Mouse (Mus musculus) brown adipose tissue, adult 24 weeks (tissue): ENCODE results near the gene Gm35549. TPM values are rescaled to one million over a fixed set of nuclear protein-coding genes. Genes with fewer than 3 reads are reported as not detected.

Experiments
- H3K27ac ChIP-seq: fragments of 200-500 bp; replicated peaks from 2 replicates; pipeline ENCODE4 v1.5.1; 2012; ENCODE audit warnings: low read depth, mild to moderate bottlenecking, low read length
- H3K4me1 ChIP-seq: fragments of 200-500 bp; 2 replicates; pipeline ENCODE4 v1.6.1; 2012; ENCODE audit warnings: low read length, mixed read lengths; ENCODE audit not compliant: control insufficient read depth, insufficient read depth, insufficient read length
- H3K4me3 ChIP-seq: fragments of 200-500 bp; 2 replicates; pipeline ENCODE4 v1.5.1; 2012; ENCODE audit warnings: low read depth, mild to moderate bottlenecking, low read length, moderate library complexity; ENCODE audit not compliant: insufficient read depth
- polyA plus RNA-seq: library from polyadenylated mRNA; stranded (reverse); fragments of >200 nt; gene quantifications from 2 replicates; pipeline ENCODE4 v1.2.4, GENCODE M21; 2012; ENCODE audit not compliant: missing spikeins, insufficient read depth, insufficient read length

Gene Gm35549
- polyA plus RNA-seq, 1 experiment: not detected

DNA sequence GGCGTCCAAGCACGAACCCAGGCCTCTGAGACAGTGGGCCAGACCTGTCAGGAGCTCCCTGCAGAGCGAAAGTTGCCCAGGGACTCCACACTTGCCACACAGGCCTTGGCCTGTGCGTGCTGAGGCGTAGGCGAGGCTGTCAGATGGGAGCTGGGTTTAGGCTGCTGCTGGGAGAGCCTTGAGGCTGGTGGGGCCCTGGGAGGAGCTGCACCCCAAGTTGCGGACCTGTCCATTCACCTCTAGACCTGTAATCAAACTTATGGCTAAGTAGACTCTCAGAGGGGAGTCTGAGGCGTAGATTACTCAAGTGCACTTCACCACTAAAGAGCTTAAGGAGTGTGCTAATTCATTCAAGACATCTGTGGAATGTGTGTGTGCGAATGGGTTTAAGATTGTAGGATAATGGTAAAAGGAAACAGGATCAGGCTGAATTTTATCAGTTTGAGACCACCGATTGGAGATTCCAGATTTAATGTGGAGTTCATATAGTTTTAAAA is 37.9 kb downstream of the Gm35549 start:
- peak overlapping the region; percentile 95 for H3K27ac ChIP-seq
- H3K4me1 ChIP-seq: peaks cover 3% of the 10 kb centered on the region; the same call in 1 of the 2 replicates
- peak overlapping the region; percentile 88 for H3K4me3 ChIP-seq

DNA sequence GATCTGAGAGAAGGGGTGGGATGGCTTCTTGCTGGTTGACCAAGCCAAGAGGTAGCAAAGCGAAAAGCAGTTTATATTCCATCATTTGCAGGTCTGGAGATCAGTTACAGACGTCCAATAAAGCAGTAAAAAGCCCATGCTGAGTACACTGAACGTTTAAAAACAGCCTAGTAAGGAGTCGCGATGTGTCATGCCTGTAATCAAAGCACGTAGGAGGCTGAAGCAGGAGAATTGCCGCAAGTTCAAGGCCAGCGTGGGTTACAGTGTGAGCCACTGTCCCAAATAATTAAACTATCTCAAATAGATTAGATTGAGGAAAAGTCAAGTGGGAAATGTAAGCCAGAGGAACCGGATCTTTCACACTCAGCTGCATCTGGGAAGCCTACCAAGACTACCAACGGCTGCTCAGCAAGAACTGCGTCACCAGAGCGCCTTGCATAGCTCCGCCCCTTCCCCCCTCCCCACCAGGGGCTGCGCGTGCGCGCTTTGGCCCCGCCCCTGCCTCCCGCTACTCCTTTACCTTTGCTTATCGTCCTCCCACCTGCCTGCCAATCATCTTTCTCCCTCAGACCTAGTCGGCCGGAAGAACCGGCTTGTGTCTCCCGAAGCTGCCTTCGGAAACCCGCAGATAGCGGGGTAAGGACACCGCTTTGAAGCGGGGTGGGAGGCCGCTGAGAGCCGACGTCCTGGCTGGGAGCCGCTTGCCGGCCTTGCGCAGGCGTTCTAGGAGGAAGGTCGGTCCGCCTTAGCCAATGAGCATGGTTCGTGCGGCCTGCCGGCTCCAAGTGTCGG is 38.6 kb downstream of the Gm35549 start, which contains the start of gene Tcaim:
Tcaim (plus strand) TSS at position 487 of the 792 bp plus-strand sequence.
- peaks cover 3% of the 10 kb centered on the region; the same call in 1 of the 2 replicates for H3K4me1 ChIP-seq

DNA sequence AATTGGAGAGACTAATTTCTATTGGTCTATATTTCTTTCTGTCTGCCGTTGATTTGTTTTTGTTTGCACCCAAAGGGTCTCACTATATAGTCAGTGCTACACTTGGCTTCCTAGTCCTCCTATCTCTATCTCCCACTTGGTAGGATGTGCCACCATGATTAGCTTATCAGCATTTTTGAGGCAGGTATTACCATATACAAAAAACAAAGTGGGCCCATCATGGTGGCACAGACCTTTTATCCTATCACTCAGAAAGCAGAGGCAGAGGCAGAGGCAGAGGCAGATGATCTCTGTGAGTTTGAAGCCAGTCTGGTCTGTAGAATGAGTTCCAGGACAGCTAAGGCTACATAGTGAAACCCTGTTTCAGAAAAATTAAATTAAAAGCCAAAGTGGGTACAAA is 57.3 kb downstream of the Gm35549 start:
- Histone ChIP-seq H3K4me3 (no peak overlapping the region), H3K27ac (no peak overlapping the region), H3K4me1 (no peaks in the 10 kb centered on the region)

More for the DNA sequence above, 38.6 kb downstream of the Gm35549 start, which contains the start of gene Tcaim:
- Histone ChIP-seq H3K4me3 (peak within 1 kb of the TSS; percentile 88), H3K27ac (peak within 1 kb of the TSS; percentile 95)

DNA sequence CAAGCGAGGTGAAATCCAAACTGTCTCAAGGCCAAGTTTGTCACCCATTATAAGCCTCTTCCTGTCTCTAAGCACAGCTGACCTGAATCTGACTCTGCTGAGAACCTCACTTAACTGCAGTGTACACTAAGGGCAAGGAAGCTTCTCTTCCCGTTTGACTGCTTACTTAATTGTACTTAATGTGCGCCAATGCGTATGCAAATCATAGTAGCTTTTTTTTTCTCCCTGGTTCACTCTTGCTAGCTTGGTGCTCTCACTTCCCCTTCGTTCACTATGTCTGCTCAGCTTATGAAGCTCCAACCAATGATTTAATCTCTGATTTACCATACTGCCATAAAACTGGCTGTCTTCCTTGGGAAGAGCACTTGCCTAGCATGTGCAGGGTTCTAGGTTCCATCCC is 58.6 kb downstream of the Gm35549 start:
- Histone ChIP-seq H3K27ac (no peak overlapping the region), H3K4me1 (no peaks in the 10 kb centered on the region), H3K4me3 (no peak overlapping the region)

Other genes starting within 250 kb of the Gm35549 start
- not detected in 2 replicates for gene Topaz1, start 96.7 kb downstream of the Gm35549 start, polyA plus RNA-seq
- 21.5 and 23.5 TPM in 2 replicates for gene Tcaim, start 38.5 kb downstream of the Gm35549 start, polyA plus RNA-seq
- 24.4 and 26.4 TPM in 2 replicates for gene Zfp445, start 22.0 kb upstream of the Gm35549 start, polyA plus RNA-seq
- gene Zkscan7, start 41.6 kb upstream of the Gm35549 start, polyA plus RNA-seq: 2.7 and 3.8 TPM in 2 replicates
- gene Zfp105, start 79.0 kb upstream of the Gm35549 start, polyA plus RNA-seq: 0.95 TPM in 1 of 2 replicates, not detected in the other
- 26.9 and 39.3 TPM in 2 replicates for gene 1110059G10Rik, start 107.0 kb upstream of the Gm35549 start, polyA plus RNA-seq
- gene Kif15, start 107.0 kb upstream of the Gm35549 start, polyA plus RNA-seq: 0.63 TPM in 1 of 2 replicates, not detected in the other
- 8.4 and 13.7 TPM in 2 replicates for gene Tmem42, start 177.3 kb upstream of the Gm35549 start, polyA plus RNA-seq
- not detected in 2 replicates for gene Tgm4, start 190.7 kb upstream of the Gm35549 start, polyA plus RNA-seq